Mouse (Mus musculus): ENCODE results near the gene Atxn1.

Gene Atxn1

GRCm38 (mm10) chr13:45900776-45901175 is 64.0 kb downstream of the Atxn1 start:
- no peak for DNase-seq (ENCODE audit: low spot score)

GRCm38 (mm10) chr13:45897571-45897970 is 67.2 kb downstream of the Atxn1 start:
- no peak for DNase-seq (ENCODE audit: low spot score)

- no peak for DNase-seq (ENCODE audit: low spot score)
Measured at GRCm38 (mm10) chr13:45894760-45895159, 70.0 kb downstream of the Atxn1 start.

DNA sequence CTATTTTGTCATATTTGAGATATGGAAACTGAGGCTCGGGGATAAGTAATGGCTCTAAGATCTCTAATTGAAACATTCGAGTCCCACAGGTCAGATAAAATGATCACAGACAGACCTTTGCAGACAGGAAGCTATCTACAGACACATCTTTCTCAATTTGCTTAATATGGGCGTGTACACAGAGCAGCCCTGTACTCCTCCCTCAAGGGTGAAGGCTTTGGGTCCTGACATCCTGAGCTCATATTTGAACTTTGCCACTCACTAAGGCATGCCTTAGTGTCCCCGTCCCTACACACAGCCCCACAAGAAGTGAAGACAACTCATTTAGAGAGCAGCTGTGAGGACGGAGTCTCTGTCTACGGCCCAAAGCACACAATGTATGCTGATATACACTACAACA is 70.6 kb downstream of the Atxn1 start:
- no peak for DNase-seq (ENCODE audit: low spot score)

GRCm38 (mm10) chr13:45891073-45891472 is 73.7 kb downstream of the Atxn1 start:
- DNase-seq (ENCODE audit: low spot score): no peak

DNA sequence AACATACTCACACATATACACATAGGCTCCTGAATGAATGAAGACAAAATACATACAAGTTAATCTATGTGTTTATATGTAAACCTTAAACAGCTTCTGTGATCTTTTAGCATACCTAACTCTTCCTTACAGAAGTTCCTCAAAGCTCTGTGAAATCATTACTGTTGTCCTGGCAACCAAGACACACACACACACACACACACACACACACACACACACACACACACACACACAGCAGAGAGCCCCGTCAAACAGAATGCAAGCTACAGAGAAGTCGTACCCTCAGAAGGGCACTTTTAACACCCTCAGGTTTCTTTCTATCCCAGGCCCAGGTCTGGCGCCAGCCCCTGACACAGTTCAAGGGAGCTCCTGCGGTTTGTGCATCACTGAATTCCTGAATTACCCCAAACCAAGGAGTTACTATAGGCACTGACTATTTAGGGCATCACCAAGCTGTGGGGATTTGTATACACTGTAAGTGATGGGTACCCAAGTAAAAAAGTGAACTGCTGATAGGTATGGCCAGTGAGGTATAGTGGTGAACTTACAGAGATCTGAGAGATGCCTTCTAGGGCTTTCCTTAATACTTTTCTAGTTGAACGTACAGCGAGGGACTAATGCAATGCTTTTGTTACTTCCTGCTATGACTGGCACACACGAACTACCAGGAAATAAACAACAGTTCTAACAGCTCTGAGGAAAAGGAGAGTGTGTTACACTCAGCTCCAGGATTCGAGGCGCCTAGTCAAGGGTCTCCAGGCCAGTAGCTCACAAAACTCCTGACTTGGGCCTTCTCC is 75.7 kb downstream of the Atxn1 start:
- no peak for DNase-seq (ENCODE audit: low spot score)

- no peak for DNase-seq (ENCODE audit: low spot score)
Measured at GRCm38 (mm10) chr13:45884878-45885277, 79.9 kb downstream of the Atxn1 start.

DNA sequence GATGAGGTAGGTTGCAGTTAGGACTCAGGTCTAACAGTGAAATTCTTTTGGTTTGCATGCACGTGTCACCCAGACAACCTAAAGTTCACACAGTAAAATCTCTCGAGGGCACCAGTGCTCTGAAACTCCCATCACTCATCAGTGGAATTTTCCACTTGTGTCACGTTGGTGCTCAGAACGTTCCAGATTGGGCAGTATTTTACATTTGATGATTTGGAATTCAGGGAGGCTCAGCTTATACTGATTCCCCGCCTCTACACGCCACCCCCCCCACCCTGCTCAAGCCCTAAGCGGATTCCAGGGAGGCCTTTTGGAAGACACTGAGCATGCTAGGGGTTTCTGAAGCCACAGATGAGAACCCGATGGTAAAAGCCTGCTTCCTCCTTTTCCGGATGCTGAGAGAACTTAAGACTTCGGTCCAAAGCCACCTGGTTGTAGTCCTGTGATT is 81.0 kb downstream of the Atxn1 start:
- DNase-seq (ENCODE audit: low spot score): no peak

DNA sequence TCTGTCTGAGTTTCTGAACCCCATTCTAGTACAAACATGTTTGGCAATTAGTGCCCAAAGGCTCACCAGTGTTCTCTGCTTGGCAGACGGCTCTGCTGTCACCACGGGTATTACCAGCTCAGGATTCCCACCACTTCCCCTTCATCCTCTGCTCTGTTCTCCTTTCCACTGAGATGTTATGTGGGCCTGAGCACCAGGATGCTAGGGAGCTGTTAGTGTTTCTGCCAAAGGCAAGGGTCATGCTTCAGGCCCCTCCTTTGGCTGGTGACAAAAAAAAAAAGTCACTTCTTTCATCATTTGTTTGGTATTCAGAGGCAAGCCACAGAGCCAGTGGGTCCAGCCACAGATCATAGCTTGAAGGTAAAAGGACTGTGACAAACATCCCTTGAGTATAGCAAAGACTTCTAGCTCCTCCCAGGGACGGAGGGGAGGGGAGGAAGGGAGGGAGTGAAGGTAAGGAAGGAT is 81.8 kb downstream of the Atxn1 start:
- no peak for DNase-seq (ENCODE audit: low spot score)

DNA sequence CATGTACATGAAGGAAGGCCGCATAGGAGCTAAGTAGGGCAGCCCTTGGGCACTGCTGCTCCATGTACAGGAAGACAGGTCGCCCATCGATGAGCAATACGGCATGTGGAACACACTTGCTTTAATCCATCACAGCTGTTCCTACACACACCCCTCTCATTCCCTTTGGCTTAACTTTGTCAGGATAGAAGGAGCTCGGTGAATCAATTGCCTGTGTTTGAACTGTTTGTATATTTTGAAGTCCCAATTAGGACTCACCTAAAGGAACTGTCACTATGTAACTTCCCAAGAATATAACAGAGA is 84.3 kb downstream of the Atxn1 start:
- no peak for DNase-seq (ENCODE audit: low spot score)

DNA sequence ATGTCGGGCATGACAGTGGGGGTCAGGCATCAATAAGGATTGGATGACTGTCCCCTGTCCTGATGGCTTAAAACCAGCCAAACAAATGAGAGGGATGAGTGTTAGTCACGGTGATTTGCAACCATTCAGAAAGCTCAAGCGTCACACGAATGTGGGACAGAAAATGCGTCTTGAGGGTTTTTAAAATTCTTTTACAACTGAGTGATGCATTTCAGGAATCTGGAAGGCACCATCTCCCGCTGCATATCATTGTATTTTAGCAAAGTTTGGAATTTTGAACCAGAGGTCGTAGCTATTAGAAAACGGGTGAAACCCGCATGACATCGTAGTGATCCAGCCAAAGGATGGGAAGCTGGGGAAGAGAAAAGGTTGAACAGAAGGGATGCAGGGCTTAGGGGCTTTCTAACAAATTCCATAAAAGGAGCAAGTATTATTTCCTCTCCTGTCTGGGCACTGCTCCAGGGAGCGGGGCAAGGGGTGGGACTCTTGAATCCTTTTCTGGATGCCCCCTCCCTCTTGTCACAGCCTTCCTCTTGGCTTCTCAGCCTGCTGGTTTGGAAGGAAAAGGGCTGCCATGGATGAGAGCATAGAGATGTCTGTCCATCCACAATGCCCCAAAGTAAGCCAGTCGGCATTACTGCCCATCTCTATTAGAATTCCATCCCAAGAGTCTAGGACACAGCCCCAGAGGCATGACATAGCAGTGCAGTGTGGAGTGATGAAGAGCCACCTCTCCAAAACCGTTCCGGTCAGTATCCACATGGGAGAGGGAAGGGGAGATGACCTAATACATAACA is 84.9 kb downstream of the Atxn1 start:
- no peak for DNase-seq (ENCODE audit: low spot score)

DNA sequence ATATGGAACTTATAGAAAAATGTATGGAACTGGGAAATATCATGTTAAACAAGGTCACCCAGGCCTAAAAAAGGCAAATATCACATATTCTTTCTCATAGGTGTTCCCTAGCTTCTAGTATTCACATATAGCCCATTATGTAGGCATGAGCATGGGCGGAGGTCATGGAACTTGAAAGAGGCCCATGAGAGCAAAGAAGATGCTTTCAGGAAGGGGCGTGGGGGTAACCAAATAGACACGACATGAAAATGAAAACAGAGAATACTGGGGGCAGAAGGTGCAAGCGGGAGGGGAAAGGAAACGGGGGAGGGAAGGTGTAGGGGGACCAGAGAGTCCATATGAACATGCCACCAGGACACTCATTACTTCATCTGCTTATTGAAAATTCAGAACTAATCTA is 87.9 kb downstream of the Atxn1 start:
- no peak for DNase-seq (ENCODE audit: low spot score)

GRCm38 (mm10) chr13:45876368-45876760 is 88.4 kb downstream of the Atxn1 start:
- DNase-seq (ENCODE audit: low spot score): no peak

- no peak for DNase-seq (ENCODE audit: low spot score)
Measured at GRCm38 (mm10) chr13:45875686-45876367, 89.0 kb downstream of the Atxn1 start.

DNA sequence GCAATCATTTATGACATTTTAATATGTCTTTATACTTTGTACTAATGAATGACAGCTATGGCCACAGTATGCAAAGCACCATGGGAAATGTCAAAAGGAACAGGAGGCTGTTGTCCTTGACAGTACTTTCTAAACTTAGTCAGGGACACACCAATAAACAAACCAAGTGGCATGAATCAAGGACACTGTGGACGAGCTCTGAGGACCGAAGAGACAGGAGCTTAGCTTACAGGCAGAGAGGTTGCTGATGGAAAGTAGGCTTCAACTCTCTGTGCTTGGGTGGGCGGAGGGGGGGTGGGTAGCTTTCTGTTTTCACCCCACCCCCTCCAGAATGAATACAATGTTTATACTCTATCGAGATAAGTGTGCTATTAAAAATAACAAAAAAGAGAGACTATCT is 90.6 kb downstream of the Atxn1 start:
- DNase-seq (ENCODE audit: low spot score): no peak

GRCm38 (mm10) chr13:45872966-45873365 is 91.8 kb downstream of the Atxn1 start:
- no peak for DNase-seq (ENCODE audit: low spot score)

GRCm38 (mm10) chr13:45872041-45872746 is 92.6 kb downstream of the Atxn1 start:
- no peak for DNase-seq (ENCODE audit: low spot score)

DNA sequence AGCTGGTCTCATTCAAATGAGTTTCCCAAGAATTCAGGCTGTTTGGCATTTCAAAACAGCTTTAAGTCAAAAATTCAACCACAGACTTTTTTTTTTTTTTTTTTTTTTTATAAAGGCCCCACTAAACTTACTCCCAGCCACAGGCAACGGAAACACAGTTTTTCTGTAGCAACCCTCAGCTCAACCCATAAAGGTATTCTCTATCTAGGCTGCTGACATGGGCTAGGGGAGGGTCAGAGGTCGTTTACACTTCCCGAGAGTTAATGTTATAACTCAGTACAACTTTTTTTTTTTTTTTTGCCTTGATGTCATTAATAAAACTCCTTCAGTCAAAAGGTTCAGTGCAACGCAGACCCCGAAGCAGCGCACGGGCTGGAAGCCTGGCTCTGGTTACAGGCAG is 93.3 kb downstream of the Atxn1 start:
- DNase-seq (ENCODE audit: low spot score): no peak

- DNase-seq (ENCODE audit: low spot score): no peak
Measured at GRCm38 (mm10) chr13:45868886-45869285, 95.9 kb downstream of the Atxn1 start.

GRCm38 (mm10) chr13:45867273-45867672 is 97.5 kb downstream of the Atxn1 start:
- DNase-seq (ENCODE audit: low spot score): peak; percentile 41

DNA sequence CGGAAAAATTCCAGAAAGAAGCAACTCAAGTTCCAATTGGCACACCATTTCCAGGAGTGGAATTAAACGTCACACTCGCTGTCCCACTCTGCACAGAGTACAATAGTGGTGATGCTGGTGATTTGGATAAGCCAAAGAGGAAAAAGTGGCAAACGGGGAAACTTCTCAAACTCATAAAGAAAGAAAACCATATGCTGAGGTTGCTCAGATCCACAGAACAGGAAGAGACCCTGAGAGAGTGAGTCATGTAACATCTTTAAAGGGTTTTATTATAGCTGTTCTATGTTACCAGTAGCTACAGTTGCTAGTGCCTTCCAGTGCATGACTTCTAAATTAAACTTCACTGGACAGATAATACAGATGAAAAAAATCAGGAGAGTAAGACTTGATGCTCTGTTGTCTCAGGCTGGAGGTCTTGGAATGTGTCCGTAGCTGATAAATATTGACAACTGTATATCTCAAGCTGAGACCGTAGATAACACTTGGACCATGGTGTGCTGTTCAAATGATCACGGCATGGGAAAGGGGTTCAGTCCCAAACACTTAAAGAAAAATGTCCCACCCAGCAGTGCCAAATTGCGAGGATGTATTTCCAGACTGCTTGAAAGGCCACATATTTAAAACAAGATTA is 98.1 kb downstream of the Atxn1 start:
- DNase-seq (ENCODE audit: low spot score): no peak

DNA sequence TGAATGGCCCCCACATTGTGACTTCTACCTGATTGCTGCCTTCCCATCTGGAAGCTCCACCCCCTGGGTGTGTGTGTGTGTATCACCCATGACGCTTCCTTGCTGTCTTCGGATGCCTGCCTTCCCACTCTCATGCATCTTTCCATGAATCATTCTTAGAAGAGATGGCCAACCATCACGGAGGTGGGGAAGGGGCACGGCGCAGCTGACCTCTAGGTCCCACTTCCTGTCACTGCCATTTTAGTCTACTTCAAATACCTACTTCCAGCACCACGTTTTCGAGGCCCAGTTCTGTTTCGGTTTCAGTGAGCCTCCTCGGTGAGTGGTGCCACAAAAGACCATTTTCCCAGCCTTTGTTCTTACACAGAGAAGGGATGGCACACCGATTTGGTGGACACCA is 99.2 kb downstream of the Atxn1 start:
- no peak for DNase-seq (ENCODE audit: low spot score)
